Mouse (Mus musculus): ENCODE results near the gene Nrap. TPM values are rescaled to one million over a fixed set of nuclear protein-coding genes. Genes with fewer than 3 reads are reported as not detected.

The Nrap gene
- total and polyA plus RNA-seq, 2 experiments from 2014 or later = 60.1 to 163 TPM

GRCm38 (mm10) chr19:56285222-56285621 lies 104.6 kb downstream of the Nrap start:
- ATAC-seq (ENCODE audit: insufficient read depth, low read depth) (no peak), DNase-seq (ENCODE audit: low spot score) (no peak)
- H3K9ac ChIP-seq (replicated peaks; ENCODE audit: low read depth, low read length) = no peak overlapping the region
- H3K36me3 ChIP-seq (replicated peaks; ENCODE audit: control insufficient read depth, insufficient read depth, low read length) = no peaks in the 10 kb centered on the region
- no peak overlapping the region for H3K4me3 ChIP-seq (ENCODE audit: low read depth, low read length)
- no peak overlapping the region for H3K4me2 ChIP-seq (ENCODE audit: low read depth, low read length)
- H3K27me3 ChIP-seq (ENCODE audit: control insufficient read depth, insufficient read depth, low read length) = no peaks in the 10 kb centered on the region
- H3K4me1 ChIP-seq (ENCODE audit: control insufficient read depth, insufficient read depth) = no peaks in the 10 kb centered on the region
- H3K9me3 ChIP-seq (replicated peaks; ENCODE audit: control insufficient read depth, low read length) = no peaks in the 10 kb centered on the region
- WGBS = 41% methylated on average over 4 of the region's 4 CpGs
- TF ChIP-seq CTCF (IDR thresholded peaks at IDR 0.05; ENCODE audit: low read depth) = no peak
- TF ChIP-seq EP300 (IDR thresholded peaks at IDR 0.05; ENCODE audit: low read depth) = no peak
- H3K27ac ChIP-seq (ENCODE audit: low read depth) = no peak overlapping the region

GRCm38 (mm10) chr19:56278366-56278765 lies 111.5 kb downstream of the Nrap start:
- Histone ChIP-seq H3K27me3 (ENCODE audit: control insufficient read depth, insufficient read depth, low read length) (0 out of 2 replicates have a peak, but pooled peaks cover 4% of the 10 kb centered on the region), H3K27ac (ENCODE audit: low read depth) (no peak overlapping the region), H3K4me3 (ENCODE audit: low read depth, low read length) (no peak overlapping the region), H3K9me3 (replicated peaks; ENCODE audit: control insufficient read depth, low read length) (no peaks in the 10 kb centered on the region), H3K9ac (replicated peaks; ENCODE audit: low read depth, low read length) (no peak overlapping the region), H3K36me3 (replicated peaks; ENCODE audit: control insufficient read depth, insufficient read depth, low read length) (no peaks in the 10 kb centered on the region), H3K4me1 (ENCODE audit: control insufficient read depth, insufficient read depth) (no peaks in the 10 kb centered on the region), H3K4me2 (ENCODE audit: low read depth, low read length) (no peak overlapping the region)
- 78% methylated on average over 11 of the region's 11 CpGs for WGBS
- no peak for ATAC-seq (ENCODE audit: insufficient read depth, low read depth)
- no peak for TF ChIP-seq EP300 (IDR thresholded peaks at IDR 0.05; ENCODE audit: low read depth)
- no peak for TF ChIP-seq CTCF (IDR thresholded peaks at IDR 0.05; ENCODE audit: low read depth)
- no peak for DNase-seq (ENCODE audit: low spot score)

- Histone ChIP-seq H3K4me1 (ENCODE audit: control insufficient read depth, insufficient read depth) (no peaks in the 10 kb centered on the region), H3K27ac (ENCODE audit: low read depth) (no peak overlapping the region), H3K9me3 (replicated peaks; ENCODE audit: control insufficient read depth, low read length) (no peaks in the 10 kb centered on the region), H3K27me3 (ENCODE audit: control insufficient read depth, insufficient read depth, low read length) (0 out of 2 replicates have a peak, but pooled peaks cover 4% of the 10 kb centered on the region), H3K4me2 (ENCODE audit: low read depth, low read length) (no peak overlapping the region), H3K4me3 (ENCODE audit: low read depth, low read length) (no peak overlapping the region), H3K9ac (replicated peaks; ENCODE audit: low read depth, low read length) (no peak overlapping the region), H3K36me3 (replicated peaks; ENCODE audit: control insufficient read depth, insufficient read depth, low read length) (no peaks in the 10 kb centered on the region)
- ATAC-seq (ENCODE audit: insufficient read depth, low read depth) = no peak
- no peak for DNase-seq (ENCODE audit: low spot score)
- WGBS = 71% methylated on average over 4 of the region's 4 CpGs
- no peak for TF ChIP-seq EP300 (IDR thresholded peaks at IDR 0.05; ENCODE audit: low read depth)
- TF ChIP-seq CTCF (IDR thresholded peaks at IDR 0.05; ENCODE audit: low read depth) = no peak
Measured at GRCm38 (mm10) chr19:56277951-56278350, 111.9 kb downstream of the Nrap start.

DNA sequence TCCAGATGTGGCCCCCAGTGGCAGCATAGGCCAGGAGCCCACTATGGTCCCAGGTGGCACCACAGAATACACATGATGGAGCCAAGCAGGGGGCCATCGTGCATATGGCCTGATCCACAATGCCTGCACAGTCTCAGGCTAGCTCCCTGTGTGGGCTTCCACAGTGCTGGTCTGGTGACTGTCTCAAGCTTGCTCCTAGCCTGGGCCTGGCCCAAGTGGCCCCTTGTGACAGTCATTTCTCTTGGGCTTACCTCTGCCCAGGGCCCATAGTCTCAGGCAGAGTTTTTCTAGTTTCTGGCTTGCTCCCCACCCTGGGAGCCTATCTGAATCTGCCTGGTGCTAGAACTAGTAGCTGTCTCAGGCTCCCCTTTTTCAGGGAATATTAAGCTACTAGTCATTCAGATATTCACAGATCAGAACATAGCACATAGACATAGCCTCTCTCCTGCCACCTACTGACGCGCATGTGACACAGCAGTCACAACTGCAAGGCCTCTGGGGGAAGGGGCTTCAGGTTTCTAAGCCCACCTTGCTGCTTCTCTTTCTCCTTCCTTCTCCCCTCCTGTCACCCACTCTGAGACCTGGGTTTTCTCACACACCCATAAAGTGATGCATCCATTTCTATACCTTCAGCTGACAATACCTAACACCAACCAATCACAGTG lies 112.6 kb downstream of the Nrap start:
- 49% methylated on average over 3 of the region's 3 CpGs for WGBS
- Histone ChIP-seq H3K4me2 (ENCODE audit: low read depth, low read length) (no peak overlapping the region), H3K9ac (replicated peaks; ENCODE audit: low read depth, low read length) (no peak overlapping the region), H3K27ac (ENCODE audit: low read depth) (no peak overlapping the region), H3K4me1 (ENCODE audit: control insufficient read depth, insufficient read depth) (no peaks in the 10 kb centered on the region), H3K4me3 (ENCODE audit: low read depth, low read length) (no peak overlapping the region), H3K9me3 (replicated peaks; ENCODE audit: control insufficient read depth, low read length) (no peaks in the 10 kb centered on the region), H3K27me3 (ENCODE audit: control insufficient read depth, insufficient read depth, low read length) (0 out of 2 replicates have a peak, but pooled peaks cover 4% of the 10 kb centered on the region), H3K36me3 (replicated peaks; ENCODE audit: control insufficient read depth, insufficient read depth, low read length) (no peaks in the 10 kb centered on the region)
- DNase-seq (ENCODE audit: low spot score) = no peak
- no peak for ATAC-seq (ENCODE audit: insufficient read depth, low read depth)
- TF ChIP-seq EP300 (IDR thresholded peaks at IDR 0.05; ENCODE audit: low read depth) = no peak
- peak; percentile 27; the same call in 1 of the 2 replicates for TF ChIP-seq CTCF (IDR thresholded peaks at IDR 0.05; ENCODE audit: low read depth)

GRCm38 (mm10) chr19:56272081-56272480 lies 117.8 kb downstream of the Nrap start:
- no peaks in the 10 kb centered on the region for H3K36me3 ChIP-seq (replicated peaks; ENCODE audit: control insufficient read depth, insufficient read depth, low read length)
- no peak overlapping the region for H3K4me3 ChIP-seq (ENCODE audit: low read depth, low read length)
- H3K9me3 ChIP-seq (replicated peaks; ENCODE audit: control insufficient read depth, low read length) = no peaks in the 10 kb centered on the region
- H3K9ac ChIP-seq (replicated peaks; ENCODE audit: low read depth, low read length) = no peak overlapping the region
- DNase-seq (ENCODE audit: low spot score) (no peak), ATAC-seq (ENCODE audit: insufficient read depth, low read depth) (no peak)
- no peak overlapping the region for H3K4me2 ChIP-seq (ENCODE audit: low read depth, low read length)
- no peak for TF ChIP-seq CTCF (IDR thresholded peaks at IDR 0.05; ENCODE audit: low read depth)
- TF ChIP-seq EP300 (IDR thresholded peaks at IDR 0.05; ENCODE audit: low read depth) = no peak
- 61% methylated on average over 8 of the region's 8 CpGs for WGBS
- H3K27ac ChIP-seq (ENCODE audit: low read depth) = no peak overlapping the region
- H3K4me1 ChIP-seq (ENCODE audit: control insufficient read depth, insufficient read depth) = no peaks in the 10 kb centered on the region
- 0 out of 2 replicates have a peak, but pooled peaks cover 4% of the 10 kb centered on the region for H3K27me3 ChIP-seq (ENCODE audit: control insufficient read depth, insufficient read depth, low read length)

Other genes with a start within 250 kb of the Nrap start
- gene Habp2, start 102.9 kb downstream of the Nrap start, total RNA-seq (2014; rRNA removed; ENCODE audit: low replicate concordance) = not detected in 2 replicates
- gene Habp2, start 102.9 kb downstream of the Nrap start, polyA plus RNA-seq (2015; fragmentation: Nextera tagmentation; extraction: Ambion mirVana) = 3.9 and 4.1 TPM in 2 replicates
- gene Casp7, start 7.1 kb upstream of the Nrap start, total RNA-seq (2014; rRNA removed; ENCODE audit: low replicate concordance) = 33.1 and 33.2 TPM in 2 replicates
- gene Casp7, start 7.1 kb upstream of the Nrap start, polyA plus RNA-seq (2015; fragmentation: Nextera tagmentation; extraction: Ambion mirVana) = 22.5 and 27.0 TPM in 2 replicates
- 0.31 TPM in 1 of 2 replicates, not detected in the other for gene Plekhs1, start 71.6 kb upstream of the Nrap start, total RNA-seq (2014; rRNA removed; ENCODE audit: low replicate concordance)
- gene Plekhs1, start 71.6 kb upstream of the Nrap start, polyA plus RNA-seq (2015; fragmentation: Nextera tagmentation; extraction: Ambion mirVana) = 0.05 and 0.07 TPM in 2 replicates
- 4.4 and 6.9 TPM in 2 replicates for gene Dclre1a, start 158.2 kb upstream of the Nrap start, total RNA-seq (2014; rRNA removed; ENCODE audit: low replicate concordance)
- gene Dclre1a, start 158.2 kb upstream of the Nrap start, polyA plus RNA-seq (2015; fragmentation: Nextera tagmentation; extraction: Ambion mirVana) = 9.6 and 11.3 TPM in 2 replicates
- 28.9 and 30.4 TPM in 2 replicates for gene Nhlrc2, start 158.2 kb upstream of the Nrap start, total RNA-seq (2014; rRNA removed; ENCODE audit: low replicate concordance)
- 11.1 and 11.2 TPM in 2 replicates for gene Nhlrc2, start 158.2 kb upstream of the Nrap start, polyA plus RNA-seq (2015; fragmentation: Nextera tagmentation; extraction: Ambion mirVana)